Mouse (Mus musculus): ENCODE measurements around the gene 4921504E06Rik.

- no peak for TF ChIP-seq POLR2A (IDR thresholded peaks at IDR 0.05; ENCODE audit: extremely low read depth, insufficient read depth, low read length)
- TF ChIP-seq CTCF (IDR thresholded peaks at IDR 0.05; ENCODE audit: low read depth, low read length): no peak
These were observed 121.9 kb downstream of the 4921504E06Rik start for GRCm38 (mm10) chr2:19431614-19432323.
